Mouse (Mus musculus): ENCODE data around the gene Stag3.

Gene Stag3

DNA sequence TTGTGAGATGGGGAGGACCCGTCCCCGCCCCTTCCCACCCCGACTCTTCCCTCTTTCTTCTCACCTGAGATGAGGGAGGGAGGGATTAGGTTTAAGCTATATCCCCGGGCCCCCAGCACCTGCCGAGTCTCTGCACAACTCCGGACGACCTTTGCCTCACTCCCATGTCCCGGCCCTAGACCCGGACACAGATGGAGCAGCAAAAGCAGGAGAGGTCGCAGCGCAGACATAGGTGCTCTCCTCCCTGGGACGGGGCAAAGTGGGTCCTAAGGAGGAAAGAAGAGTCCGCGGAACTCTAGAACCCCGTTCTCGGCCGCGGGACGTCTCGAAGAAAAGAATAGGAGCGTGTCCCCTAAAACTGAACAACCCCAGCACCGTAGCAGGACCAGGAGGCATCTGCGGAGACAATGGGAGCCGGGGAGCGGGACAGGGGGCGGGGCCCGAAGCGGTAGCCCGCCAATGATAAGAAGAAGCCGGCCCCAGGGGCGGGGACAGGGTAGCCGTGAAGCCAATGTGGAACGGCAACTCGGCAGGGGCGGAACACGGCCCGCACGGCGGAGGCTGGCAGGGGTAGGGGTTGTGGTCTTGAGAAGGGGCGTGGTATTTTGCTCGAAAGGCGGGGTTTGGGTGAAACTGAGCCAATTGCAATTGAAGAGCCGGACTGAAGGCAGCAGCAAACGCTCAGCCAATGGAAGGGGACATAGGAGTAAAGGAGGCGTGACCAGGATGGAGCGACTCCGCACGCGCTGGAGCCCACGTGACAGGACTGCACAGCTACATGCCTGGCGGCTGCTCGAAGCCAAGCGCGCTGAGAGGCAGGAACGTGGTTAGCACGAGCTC is at the start of gene Stag3, which contains the start of the genes Gm43720 and Gpc2:
Gene Stag3, plus strand, starts transcription at position 656 of the 840 bp plus-strand sequence.
Gene Gm43720, minus strand, starts transcription at position 374 of the 840 bp plus-strand sequence.
Gene Gpc2, minus strand, starts transcription at position 421 of the 840 bp plus-strand sequence.
- peak; percentile 68 for DNase-seq (ENCODE audit: low spot score)

- no peak for DNase-seq (ENCODE audit: low spot score)
Observed at GRCm38 (mm10) chr5:138233778-138234177, 46.3 kb upstream of the Stag3 start.

DNA sequence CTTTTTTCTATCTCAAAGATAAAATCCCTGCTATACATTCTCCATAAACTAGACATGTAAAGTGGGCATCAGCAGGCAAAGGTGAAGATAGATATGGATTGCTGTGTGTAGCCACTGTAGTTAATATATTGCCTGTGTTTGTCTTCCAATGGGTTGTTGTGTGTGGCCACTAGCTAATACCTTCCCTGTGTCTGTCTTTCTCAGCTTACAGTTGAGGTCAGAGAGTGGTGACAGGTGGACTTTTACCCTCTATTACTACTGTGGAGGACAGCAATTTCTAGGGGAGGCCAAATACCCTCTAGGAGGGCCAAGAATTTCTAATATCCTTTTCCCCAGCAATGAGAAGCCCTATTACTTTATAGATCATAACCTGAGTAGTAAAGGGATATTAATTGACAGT is 45.8 kb upstream of the Stag3 start:
- DNase-seq (ENCODE audit: low spot score): no peak

DNA sequence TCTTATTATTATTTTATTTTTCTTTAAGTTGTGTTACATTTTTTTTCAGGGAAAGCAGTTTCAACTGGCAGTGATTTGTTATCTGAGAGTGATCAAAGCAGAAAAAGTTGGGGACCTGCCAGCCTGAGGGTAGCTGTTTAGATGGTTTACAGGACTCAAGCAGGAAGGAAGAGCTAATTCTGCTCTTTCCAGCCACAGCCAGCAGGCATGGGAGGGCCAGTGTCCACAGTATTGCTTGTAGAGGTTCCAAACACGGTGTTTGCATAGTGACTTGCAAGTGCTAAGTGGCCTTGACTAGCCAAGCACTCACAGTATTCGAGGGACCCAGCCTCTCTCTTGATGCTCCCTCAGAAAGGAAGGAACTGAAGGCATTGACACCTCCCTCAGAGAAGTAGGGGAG is 38.5 kb upstream of the Stag3 start:
- no peak for DNase-seq (ENCODE audit: low spot score)

DNA sequence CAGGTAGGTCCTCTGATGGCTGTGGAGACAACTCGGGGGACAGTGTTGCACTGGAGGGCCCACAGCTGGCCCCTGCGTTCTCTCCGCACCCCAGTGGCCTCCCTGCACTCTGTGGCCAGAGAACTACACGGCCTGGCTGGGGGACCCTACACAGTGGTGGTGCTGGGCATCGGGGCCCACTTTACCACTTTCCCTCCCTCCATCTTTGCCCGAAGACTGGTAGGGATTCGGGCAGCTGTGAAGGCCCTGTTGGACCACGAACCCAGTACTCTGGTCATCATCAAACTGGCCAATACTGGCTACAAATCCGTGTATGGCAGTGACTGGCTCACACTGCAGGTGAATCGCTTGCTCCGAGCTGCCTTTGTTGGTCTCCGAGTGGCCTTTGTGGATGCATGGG is 28.9 kb upstream of the Stag3 start:
- no peak for DNase-seq (ENCODE audit: low spot score)

DNA sequence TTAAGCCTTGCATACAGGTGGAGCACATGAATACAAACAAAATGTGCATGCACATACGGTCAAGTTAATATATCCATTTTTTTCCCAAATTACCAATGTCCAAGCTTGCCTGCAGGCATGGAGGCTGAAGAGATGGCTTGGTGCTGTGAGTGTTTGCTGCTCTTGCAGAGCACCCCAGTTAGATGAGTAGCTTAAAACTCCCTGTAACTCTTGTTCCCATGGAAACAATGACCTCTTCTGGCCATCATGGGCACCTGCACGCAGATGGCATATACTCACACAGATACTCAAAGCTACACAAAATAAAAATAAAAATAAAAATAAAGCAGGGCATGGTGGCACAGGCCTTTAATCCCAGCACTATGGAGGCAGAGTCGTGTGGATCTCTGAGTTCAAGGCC is 27.0 kb upstream of the Stag3 start:
- DNase-seq (ENCODE audit: low spot score): no peak

DNA sequence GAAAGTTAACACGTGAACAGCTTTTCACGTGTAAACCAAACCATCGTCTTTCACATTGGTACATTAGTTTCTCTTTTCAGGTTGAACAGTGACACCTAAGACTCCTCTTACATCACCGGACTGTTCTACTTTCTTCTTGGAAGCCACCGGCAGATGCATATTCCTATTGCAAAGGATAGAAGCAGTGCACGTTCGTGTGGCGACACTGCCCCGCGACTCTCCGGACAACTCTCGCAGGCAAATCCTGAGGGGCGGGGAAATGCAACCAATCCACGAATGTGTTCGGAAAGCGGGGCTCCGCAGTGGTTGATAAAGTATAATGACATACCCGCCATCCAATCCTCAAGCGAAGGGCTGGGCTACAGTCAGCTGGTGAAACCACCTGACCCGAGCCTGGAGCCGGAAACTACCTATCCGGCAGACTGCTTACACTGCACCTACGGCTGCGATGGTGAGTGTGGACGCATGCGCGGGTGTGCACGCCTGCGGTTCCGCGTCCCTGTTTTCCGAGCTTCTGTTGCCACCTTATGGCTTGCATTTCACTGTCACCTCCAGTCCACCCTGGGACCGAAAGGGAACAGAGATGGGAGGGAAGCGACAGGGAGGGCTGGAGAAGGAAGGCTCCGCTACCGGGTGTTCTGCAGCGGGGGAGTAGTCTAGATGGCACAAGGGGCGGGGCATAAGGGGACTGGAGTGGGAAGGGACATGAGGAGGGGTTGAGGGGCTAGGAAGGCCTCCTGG is 24.5 kb upstream of the Stag3 start, which contains the start of gene Lamtor4:
Gene Lamtor4, plus strand, starts transcription at position 130 of the 741 bp plus-strand sequence.
- DNase-seq (ENCODE audit: low spot score): peak; percentile 71

GRCm38 (mm10) chr5:138256094-138256467 is 24.0 kb upstream of the Stag3 start:
- no peak for DNase-seq (ENCODE audit: low spot score)

- DNase-seq (ENCODE audit: low spot score): no peak
Observed at GRCm38 (mm10) chr5:138256966-138257584, 23.0 kb upstream of the Stag3 start.

- DNase-seq (ENCODE audit: low spot score): no peak
Observed at GRCm38 (mm10) chr5:138257585-138257978, 22.5 kb upstream of the Stag3 start.

- DNase-seq (ENCODE audit: low spot score): no peak
Observed at GRCm38 (mm10) chr5:138258078-138258477, 22.0 kb upstream of the Stag3 start.

DNA sequence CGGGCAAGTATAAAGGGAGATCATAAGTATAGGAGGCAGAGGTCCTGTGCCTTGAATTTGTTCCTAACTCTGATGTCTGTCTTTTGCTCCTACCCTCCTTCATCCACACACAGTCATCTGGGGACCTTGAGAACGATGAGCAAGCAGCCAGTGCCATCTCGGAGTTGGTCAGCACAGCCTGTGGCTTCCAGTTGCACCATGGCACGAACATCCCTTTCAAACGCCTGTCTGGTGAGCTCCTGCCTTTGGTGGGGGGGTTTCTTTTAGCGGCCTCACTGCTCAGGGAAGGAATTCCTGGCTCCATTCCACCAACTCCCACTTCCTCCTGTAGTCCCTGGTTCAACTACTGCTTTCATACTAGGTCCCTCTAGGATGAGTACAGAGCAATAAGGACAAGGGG is 21.5 kb upstream of the Stag3 start:
- DNase-seq (ENCODE audit: low spot score): no peak

DNA sequence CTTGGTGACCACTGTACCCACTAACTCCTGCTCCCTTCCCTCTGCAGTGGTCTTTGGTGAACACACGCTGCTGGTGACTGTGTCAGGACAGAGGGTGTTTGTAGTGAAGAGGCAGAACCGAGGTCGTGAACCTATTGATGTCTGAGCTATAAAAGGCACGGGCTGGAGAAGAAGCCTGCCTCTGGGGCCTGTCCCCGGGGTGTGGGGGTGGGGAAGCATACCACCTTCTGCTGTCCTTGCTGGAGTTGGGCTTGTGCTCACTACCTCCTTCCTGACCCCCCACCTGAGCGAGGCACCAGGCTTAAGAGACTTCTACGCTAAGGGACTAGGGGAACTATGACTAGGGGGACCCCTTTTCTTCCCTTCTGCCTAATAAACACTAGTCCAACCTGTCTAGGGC is 21.0 kb upstream of the Stag3 start:
- DNase-seq (ENCODE audit: low spot score): no peak

DNA sequence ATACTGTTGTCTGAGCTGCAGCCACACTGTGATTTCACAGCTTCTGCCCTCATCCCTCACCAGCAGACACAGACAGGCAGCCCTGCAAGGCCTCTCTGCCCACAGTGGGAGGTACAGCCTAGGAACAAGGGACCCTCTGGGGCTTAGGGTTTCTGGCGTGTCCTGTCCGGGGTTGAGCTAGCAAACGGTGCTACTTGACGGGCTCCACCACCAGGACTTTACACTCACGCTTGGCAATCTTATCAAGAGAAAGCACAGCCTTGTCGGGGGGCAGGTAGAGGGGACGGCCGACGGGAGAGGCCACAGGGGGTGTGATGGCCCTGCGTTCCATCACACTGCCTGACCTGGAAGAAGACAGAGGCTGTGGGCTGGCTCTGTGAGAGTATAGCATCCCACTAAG is 20.0 kb upstream of the Stag3 start:
- DNase-seq (ENCODE audit: low spot score): no peak

GRCm38 (mm10) chr5:138260834-138261233 is 19.2 kb upstream of the Stag3 start:
- DNase-seq (ENCODE audit: low spot score): no peak

GRCm38 (mm10) chr5:138262001-138262400 is 18.0 kb upstream of the Stag3 start:
- no peak for DNase-seq (ENCODE audit: low spot score)

- DNase-seq (ENCODE audit: low spot score): no peak
Observed at GRCm38 (mm10) chr5:138262582-138263240, 17.3 kb upstream of the Stag3 start.

DNA sequence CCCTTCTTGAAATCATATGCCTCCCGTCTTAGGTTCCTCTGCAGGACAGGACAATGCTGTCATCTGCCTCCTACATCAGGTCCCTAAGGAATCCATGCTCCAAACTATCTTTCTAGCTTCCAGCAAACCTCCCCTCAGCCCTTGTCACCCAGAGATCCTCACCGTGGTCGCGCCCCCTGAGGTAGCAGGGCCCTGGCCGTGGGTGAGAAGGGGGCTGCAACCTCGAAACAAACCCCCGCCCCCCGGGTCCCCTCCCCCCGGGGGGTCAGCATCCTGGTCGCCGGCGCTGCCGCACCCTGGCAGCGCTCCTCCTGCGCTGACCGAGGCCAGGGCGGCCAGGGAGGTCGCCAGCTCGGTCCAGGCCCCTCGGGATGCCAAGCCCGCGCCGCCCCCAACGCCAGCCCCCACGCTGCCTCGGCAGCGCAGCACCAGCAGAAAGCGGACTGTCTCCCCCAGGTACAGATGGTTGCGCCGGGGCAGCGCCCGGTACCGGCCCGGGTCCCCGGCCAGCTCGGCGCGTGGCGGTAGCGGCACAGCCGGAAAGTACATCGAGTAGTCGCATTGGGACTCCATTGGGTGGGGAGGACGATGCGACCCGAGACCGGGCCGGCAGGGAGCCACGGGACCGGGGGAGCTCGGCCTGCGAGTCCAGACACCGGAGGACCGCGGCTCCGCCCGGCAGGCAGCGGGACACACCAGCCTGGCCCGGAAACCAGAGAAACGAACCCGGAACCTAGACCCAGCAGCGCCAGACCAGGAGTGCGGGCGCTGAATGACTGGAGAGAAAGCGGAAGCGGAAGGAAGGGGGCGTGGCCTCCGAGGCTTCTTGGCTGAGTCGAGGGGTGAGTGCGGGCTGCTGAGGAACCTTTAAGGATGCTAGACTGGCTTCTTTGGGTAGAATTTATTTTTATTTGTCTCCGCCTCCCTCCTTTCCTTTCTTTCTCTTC is 16.5 kb upstream of the Stag3 start, which contains the start of gene BC037034:
Gene BC037034, minus strand, starts transcription at position 774 of the 947 bp plus-strand sequence.
- peak; percentile 77 for DNase-seq (ENCODE audit: low spot score)

DNA sequence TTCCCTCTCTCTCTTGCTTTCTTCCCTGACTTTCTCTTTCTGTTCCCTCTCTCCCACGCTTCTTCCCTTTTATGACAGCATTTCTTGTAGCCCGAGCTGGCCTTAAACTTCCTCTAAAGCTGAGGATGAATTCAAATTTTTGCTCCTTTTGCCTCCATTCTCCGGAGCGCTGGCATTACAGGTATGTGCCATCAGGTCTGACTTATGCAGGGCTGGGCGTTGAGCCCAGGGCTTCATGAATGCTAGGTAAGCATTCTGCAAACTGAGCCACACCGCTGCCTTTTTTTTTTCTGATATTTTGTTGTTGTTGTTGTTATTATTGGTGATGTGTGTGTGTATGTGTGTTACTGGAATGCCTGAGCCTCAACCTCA is 15.8 kb upstream of the Stag3 start:
- DNase-seq (ENCODE audit: low spot score): no peak

DNA sequence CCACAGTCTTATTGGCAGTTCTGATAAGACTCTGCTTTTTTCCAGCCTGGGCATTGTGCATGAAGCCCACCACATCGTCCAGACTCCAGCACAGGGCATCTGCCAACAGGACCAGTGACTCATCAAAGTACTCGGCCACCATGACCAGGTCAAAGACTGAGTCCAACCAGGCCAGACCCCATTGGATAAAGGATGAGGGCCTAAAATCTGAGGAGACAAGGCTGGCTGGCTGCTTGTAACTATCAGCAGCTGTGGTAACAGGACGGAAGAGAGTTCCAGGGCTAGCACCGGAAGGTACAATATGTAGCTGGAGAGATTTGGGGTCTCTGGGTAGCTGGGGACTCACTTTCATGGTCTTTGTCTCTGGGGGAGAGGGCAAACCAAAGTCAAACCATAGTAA is 14.3 kb upstream of the Stag3 start:
- DNase-seq (ENCODE audit: low spot score): no peak

- DNase-seq (ENCODE audit: low spot score): no peak
Observed at GRCm38 (mm10) chr5:138267114-138267513, 12.9 kb upstream of the Stag3 start.

Measured in ovary, postnatal 10 days (tissue).